Mouse (Mus musculus) left cerebral cortex, postnatal 10 days (tissue): Measurements from ENCODE around the gene Epsti1. TPM values are rescaled to one million over a fixed set of nuclear protein-coding genes. Genes with fewer than 3 reads are reported as not detected.
A peak's percentile ranks its signal among the peaks of the same experiment; 100 is the strongest.
"Not testable (repeated sequence)": the region's sequence is repeated elsewhere in the genome, so short reads cannot be mapped to it uniquely, and the experiment has no call there.

Source experiments
- DNase-seq, 2 experiments: peaks; one replicate each; pipeline ENCODE4 v3.0.0; 2021 to 2022; ENCODE audit warnings: low spot score in 2 of 2, mixed read lengths in 1 of 2; ENCODE audit errors: extremely low spot score in 1 of 2
- intact Hi-C: fragments of 180-260 bp; cut with DNase I; formaldehyde crosslinking; loops from one replicate; pipeline ENCODE4 v1.15.1; 2025
- total RNA-seq, 2 experiments: library from RNA; stranded (reverse); gene quantifications; 2 replicates each; pipeline ENCODE4 v1.2.3; 2021

Epsti1 gene
- total RNA-seq = under 1 TPM; 0.18 to 0.84 TPM

DNA sequence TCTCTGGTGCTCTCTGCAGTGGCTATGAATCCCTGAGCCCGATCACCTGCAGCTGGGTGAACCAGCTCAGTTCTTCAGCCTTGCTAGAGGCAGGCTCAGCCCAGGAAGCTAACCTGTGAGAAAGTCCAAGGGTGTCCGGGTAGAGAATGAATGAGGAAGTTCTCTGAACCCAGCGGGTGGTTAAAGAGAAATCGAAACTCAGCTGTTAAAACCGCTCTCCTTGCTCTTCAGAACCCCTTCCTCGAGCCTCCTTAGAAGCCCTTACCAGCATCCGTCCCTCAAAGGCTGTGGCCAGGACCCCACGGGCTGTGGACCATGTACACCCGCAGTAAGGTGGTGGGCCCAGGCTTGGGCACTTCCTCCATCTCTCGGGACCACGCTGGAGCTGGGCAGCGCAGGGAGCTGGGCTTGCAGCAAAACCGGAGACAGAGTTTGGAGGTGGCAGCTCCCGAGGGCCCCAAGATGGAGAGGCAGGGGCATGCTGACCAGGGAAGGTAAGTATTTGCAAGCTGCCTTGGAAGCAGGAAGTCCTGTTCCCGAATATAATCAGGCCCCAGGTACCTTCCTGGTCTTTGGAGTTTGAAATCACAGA is at the start of gene Epsti1:
Gene Epsti1 (plus strand): TSS at position 69 of the 592 bp plus-strand sequence.
- no peak for DNase-seq
- intact Hi-C loops = no loop called here

DNA sequence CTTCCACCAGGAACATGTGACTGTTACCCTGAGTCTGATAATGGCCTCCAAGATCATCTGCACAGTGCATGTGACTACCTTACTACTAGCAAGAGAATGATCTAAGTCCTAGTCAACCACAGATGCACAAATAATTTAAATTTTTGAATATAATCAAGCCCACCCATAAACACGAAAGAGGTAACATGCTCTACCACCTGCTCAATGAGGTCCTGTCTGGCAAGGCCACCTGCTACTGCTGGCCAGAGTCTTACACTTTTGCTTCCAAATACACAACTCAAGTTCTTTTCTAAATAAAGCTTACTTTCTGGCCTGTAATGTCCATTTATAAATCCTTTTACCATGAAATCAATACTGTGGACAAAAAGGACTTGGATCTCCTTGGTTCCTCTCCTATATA is 44.1 kb upstream of the Epsti1 start:
- intact Hi-C loops = no loop called here
- no peak for DNase-seq

DNA sequence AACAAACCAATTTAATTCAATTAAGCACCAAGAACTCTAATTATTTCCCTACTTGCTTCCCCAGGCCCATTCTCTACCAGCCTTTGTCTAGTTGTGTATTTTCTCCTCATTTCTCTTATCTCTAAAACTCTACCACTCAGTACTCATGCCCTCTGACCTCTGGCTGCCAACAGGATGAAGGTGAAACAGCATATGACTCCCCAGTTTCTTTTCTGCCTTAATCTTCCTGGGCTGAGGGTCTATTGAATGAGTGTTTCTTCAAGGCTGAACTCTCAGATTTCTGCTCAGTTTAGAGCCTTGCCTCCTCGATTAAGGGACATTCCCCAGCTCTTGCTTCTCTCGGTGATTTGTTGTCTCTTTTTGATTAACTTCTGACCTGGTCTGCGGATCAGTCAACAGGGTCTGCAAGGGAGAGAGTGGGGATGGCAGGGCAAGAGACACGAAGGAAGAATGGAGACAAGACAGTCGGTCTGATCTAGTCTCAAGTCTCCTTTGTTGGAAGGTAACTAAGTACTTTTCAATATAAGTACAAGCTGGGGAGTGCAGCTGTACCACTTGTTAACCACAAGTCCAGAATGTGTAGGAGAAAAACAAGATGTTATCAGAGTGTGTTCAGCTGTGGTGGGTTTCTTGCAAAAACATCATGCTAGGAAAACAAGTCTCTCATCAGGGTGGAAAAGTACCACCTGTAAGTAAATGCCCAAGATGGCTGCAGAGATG is 43.0 kb upstream of the Epsti1 start:
- no peak for DNase-seq
- intact Hi-C loops = no loop called here

DNA sequence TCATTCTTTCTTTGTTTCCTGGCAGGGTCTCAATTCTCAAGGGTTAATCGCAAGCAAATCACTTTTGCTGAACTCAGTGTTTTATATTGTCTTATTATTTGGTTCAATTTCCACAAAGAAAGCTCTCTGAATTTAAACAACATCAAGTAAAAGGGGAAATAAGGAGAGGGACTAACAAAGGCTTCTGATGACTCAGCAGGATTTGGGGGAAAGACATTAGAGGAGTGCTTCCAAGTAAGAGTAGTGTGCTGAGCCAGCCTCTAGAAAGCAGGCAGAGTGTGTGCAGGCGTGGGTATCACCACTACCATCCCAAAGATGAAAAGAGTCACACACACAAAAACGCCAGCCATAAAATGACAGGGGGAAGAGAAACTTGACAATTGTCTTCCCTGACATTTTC is 40.0 kb upstream of the Epsti1 start:
- no peak for DNase-seq
- intact Hi-C loops = no loop called here

DNA sequence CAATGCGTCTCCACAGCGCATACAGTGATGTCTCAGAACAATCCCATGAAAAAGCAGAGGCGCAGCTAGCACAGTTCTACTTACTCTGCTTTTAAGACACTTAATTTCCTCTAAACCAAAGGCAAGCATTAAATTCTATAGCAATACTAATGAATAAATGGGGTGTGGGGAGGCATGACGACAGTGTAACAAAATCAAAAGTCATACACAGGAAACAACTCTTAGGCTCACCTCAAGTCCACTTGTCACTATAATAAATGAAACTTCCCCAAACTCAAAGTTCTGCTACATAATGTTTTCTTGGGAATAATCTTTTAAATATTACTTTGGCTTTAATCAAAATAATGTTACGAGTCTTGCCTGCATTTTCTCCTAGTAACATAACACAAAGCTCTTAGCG is 39.5 kb upstream of the Epsti1 start:
- intact Hi-C loops = no loop called here
- DNase-seq = no peak

DNA sequence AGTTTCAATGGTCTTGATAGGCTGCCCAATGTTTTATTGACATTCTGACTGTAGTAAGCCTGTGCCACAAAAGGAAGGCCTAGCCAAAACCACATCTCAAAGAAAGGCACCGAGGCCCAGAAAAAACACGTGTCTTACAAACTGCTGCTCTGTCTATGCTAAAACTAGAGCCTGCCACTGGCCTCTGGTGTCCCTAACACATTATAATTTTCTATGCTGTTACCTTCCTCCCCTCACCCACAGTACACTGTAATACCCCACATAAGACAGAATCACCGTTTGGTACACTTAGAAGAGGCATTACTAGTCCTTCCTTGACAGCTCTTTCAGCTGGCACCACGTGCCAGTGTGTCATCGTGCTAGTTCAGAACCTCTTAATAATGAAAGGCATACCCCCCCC is 36.4 kb upstream of the Epsti1 start:
- no peak for DNase-seq
- intact Hi-C loops = no loop called here

DNA sequence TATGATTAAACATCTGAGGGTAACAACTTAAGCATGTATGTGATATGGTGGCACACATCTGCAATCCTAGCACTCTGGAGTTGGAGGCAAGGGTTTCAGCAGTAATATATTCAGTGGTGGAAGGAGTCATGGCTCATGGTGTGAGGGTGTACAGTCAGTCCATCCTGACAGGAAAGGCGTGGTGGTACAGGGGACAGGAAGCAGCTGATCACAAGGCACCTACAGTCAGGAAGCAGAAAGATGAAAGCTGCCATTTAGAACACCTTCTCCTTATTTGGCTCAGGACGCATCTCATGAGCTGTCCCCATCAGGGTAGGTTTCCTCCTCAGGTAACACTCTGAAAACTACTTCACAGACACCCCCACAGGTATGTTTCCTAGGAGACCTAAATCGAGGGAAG is 33.1 kb upstream of the Epsti1 start:
- intact Hi-C loops = no loop called here
- no peak for DNase-seq

DNA sequence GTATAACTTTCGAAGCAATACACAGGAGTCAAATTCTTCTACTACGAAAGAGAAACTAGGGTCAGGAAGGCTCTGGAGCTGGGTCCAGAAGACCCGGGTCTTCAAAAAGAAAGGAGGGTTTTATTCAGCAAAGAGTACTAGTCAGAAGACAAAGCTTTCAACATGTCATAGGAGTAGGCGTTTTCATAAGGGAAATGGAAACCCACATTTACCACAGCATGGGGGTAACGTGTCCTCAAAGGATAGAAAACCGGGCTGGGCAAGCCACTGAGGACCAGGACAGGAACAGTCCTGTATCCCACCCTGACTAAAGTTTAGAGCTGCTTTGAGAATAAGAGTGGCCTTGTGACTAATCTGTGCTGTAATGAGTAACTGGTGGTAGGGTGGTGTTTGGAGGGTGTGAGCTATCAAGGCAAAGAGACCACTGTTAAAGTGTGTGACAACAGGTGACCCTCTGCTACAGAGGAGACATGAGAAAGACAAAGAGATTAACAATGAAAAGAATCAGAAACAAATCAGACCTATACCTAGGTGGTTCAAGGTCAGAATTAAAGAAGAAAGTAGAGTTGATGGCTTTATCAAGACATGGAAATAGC is 32.6 kb upstream of the Epsti1 start:
- DNase-seq = no peak
- intact Hi-C loops = no loop called here

DNA sequence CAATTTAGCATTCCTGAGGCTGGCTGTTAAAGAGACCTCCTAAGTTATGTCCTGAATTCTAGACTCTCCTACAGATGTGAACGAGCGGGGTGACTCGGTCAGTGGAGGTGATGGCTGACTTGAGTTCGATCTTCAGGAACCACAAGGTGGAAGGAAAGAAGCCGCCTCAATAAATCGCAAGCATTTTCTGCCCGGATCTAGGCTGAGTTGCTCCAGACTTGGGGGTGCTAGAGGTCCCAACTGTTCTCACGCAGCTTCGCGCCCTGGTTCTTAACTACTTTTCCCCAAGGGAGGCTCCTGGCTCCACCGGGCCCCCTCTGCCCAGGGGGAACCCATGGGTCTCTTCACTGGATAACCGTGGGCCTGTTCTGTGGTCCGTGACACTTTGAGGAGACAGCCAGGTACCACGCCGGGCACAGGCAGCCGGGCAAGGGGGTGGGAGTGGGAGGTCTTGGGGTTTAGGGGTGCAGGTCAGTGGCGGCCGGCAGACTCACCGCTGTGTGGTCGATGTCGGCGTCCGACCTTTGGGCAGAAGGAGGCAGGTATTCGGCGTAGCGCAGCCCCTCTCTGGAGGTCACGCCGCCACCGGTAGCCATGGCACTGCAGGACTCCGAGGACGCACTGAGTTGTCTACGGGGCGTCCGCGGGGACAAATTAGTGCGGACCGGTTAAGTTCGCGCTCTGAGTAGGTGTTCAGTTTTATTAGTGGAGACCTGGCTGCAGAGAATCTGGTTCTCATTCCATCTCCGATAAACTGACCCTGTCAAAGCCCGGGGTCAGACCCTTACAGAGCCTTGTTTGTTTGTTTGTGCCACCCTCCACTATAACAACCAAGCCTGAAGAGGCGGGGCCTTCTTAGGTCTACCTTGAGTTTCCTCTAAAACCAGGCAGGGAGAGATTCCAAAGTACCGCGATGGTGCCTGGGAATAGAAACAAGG is 29.5 kb upstream of the Epsti1 start, which contains the start of gene Dnajc15:
Gene Dnajc15 (minus strand): TSS at position 822 of the 938 bp plus-strand sequence.
- intact Hi-C loops = no loop called here
- peak; percentile 80 to 91 for DNase-seq

DNA sequence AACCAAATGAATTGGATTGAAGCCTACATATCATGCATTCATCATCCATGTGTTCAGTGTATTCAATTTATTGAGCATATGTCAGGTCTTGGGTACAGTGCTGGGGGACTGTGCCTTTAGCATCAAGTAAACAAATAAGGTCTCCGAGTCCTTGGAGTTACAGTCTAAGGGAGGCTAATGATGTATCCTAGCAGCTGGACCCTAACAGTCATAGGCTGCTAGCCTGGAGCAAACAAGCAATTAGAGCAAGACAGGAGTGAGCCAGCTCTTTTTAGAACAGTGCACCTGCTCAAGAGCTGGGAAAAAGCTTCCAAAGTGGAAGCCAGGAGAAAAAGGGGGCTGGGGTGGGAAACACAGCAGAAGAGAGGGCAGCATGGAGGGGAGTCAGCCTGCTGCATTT is 27.8 kb upstream of the Epsti1 start:
- no peak for DNase-seq
- intact Hi-C loops = no loop called here

DNA sequence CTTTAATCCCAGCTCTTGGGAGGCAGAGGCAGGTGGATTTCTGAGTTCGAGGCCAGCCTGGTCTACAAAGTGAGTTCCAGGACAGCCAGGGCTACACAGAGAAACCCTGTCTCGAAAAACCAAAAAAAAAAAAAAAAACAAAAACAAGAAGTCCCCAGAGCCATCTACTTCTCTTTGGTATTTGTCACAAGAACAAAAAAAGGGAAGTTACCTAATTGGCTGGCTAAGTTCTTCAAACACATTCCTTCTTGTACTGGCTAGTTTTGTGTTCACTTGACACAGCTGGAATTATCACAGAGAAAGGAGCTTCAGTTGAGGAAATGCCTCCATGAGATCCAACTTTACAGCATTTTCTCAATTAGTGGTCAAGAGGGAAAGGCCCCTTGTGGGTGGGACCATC is 26.2 kb upstream of the Epsti1 start:
- DNase-seq, intact Hi-C loops: not testable (repeated sequence)

DNA sequence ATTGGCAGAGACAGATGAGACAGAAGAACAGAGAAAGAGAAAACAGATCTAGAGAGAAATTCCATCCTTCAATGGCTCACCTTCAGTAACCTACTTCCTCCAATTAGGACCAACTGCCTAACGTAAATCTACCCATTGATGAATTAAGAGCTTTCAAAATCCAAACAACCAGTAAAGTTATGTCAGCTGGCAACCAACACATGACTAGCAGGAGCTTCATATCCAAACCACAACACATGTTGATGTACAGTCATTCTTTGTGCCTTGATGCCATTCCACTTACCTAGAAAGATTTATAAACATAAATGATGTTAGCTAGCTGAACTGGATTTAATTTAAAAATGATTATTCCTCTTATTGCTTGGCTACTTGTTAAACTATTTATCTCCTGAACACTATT is 22.0 kb upstream of the Epsti1 start:
- intact Hi-C loops = no loop called here
- no peak for DNase-seq

DNA sequence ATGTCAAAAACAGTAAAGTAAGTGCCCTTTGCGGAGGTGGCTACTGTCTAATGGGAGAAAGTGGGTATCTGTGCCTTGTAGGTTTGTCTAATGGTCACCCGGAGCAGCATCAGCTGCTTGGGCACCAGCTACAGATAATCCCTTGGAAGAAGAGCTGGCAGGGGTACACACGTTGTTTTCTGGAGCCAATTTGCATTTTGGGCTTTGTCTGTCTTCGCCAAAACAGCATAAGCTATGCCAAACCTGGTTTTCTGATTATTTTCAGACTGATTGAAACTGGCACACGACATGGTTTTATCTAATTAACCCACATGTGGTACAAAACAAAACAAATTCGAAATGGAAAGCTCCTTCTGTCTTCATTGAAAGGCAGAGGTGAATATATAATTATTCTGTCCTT is 21.4 kb upstream of the Epsti1 start:
- DNase-seq = no peak
- intact Hi-C loops = no loop called here

DNA sequence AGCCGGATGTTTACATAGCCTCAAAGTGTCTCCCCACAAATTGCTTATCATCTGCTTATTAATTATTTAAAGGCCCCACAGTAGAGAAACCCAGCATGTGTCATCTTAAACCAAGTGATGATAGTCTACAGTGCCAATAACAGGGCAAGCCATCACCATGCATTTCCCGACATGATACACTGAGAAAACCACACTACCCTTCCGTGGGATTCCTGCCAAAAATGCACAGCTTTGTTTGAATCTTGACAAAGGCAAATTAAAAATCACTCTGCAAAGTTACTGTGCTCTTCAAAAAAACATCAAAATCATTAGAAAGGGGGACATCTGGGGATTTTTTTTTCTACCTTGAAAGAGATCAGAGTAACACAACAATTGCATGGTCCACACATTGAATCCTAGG is 17.7 kb upstream of the Epsti1 start:
- intact Hi-C loops = no loop called here
- DNase-seq = no peak

DNA sequence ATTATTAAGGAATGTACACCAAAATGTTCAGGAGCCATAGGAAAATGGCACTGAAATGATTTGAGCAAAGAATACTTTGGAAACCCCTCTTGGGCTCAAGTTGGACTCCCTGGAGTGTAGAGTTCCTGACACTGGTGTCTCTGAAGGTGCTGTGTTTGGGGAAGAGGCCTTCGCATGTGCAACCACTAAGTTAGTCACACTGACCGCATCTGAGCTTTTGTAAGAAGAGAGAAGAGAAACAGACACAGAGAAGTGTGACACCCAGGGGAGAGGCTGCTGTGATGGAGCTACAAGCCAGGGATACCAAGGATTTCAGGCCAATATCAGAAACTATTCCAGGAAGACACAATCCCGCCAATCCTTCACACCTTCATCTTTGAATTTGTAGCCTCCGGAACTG is 17.1 kb upstream of the Epsti1 start:
- intact Hi-C loops = no loop called here
- no peak for DNase-seq

DNA sequence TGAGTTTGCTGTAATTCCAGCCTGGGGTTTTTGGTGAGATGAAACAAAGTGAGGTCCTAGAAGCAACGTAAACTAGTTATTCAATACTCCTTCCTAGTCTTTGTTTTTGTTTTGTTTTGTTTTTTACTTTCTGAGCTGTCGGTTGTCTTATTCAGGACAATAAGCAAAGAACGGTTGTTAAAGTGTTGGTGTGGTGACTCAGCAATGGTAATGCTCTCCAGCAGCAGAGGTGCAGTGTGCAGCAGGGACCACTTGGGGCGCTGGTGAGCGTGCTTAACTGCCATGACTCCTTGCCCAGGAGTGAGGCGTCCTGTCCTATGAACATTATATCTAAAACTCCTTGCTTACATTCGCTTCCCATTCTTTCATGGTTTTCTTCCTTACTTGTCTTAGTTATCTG is 14.1 kb upstream of the Epsti1 start:
- DNase-seq = no peak
- intact Hi-C loops = loop anchor here (10.0 kb wide), 1 partner anchor 65 kb away; no protein-coding TSS in a partner anchor

DNA sequence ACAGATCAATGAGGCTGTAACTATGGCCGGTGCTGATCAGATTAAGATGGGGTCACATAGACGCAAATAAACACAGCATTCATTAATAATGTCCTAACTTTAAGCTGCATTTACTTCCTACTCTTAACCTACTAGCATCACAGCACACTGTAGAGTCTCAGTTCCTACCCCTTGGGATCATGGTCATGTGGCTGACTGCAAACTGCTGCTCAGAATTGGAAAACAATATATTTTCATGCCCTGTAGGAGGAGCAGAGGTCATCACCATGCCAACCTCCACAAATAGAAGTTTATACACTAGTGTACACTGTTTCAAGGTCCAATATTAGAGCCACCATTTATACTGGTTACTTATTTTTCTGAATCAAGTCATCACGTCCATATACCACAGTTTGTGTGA is 8.1 kb upstream of the Epsti1 start:
- no peak for DNase-seq
- intact Hi-C loops = loop anchor here (10.0 kb wide), 1 partner anchor 59 kb away; no protein-coding TSS in a partner anchor

DNA sequence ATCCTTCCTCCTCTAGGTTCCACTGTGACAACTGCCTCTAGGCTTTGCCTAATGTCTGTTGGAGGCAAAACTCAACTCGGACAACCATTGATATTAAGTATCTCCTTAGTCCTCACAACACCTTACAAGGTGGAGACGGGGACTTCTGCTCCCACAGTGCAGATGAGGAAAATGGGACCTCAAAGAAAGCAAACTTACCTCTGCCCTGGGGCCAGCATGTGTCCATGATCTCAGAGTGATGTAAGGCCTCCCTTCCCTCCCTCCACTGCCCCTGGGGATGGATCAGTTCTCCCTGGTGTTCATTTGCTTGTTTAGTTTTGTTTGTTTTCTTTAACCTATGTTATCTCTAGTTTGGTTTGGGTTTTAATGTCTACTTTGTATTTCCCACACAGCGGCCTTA is 1.5 kb upstream of the Epsti1 start:
- intact Hi-C loops = no loop called here

DNA sequence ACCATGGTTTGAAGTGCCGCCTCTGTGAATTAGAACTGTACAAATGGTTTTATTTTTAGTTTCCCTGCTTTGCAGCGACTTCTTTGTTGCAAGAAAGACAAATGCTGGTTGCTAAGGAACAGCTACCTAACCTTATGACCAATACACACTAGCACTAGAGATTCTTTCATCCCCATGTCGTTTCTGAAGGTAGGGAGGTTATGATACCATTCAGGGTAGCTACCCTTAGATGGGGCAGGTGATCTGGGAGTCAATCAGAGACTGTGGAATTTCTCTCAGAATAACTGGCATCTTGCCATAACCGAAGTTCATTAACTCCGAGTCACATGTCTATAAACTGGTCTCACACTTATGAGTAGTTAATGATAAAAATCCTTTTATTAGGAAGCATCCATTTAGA is 1.4 kb downstream of the Epsti1 start:
- DNase-seq = no peak
- intact Hi-C loops = no loop called here

More for the DNA sequence above, 1.5 kb upstream of the Epsti1 start:
- DNase-seq = no peak
